Mouse (Mus musculus) bone marrow macrophage, adult 2 months (primary cell): ENCODE data around the gene Slx1b.

Experiments used
- CTCF ChIP-seq: IDR thresholded peaks from 2 replicates; pipeline ENCODE4 v1.5.1; 2012; ENCODE audit warnings: low read depth, mild to moderate bottlenecking, low read length, moderate library complexity
- POLR2A ChIP-seq: IDR thresholded peaks from 2 replicates; pipeline ENCODE4 v1.6.1; 2012; ENCODE audit warnings: mild to moderate bottlenecking, low read depth, low read length, borderline replicate concordance

GRCm38 (mm10) chr7:126645708-126646107 is 49.9 kb downstream of the Slx1b start:
- TF ChIP-seq POLR2A (no peak), CTCF (no peak)
